Mouse (Mus musculus) lung, embryonic 16.5 days (tissue): ENCODE measurements at regions not wholly inside any gene's neighbourhood (a gene's known extent, or its start where the extent isn't known, plus 50 kb on each side); places are given as distances from the start of the nearest gene placed in this dataset.
"Not testable (repeated sequence)": the region's sequence is repeated elsewhere in the genome, so short reads cannot be mapped to it uniquely, and the experiment has no call there.

Experiments used
- ATAC-seq: fragments of 200-750 bp; cut with Nextera tagmentation; 2 replicates; pipeline ENCODE4 v1.8.0; 2017; ENCODE audit warnings: low read depth, mild to moderate bottlenecking, moderate library complexity
- H3K27ac ChIP-seq: fragments of 300-500 bp; sonication (generic); 2 replicates; pipeline ENCODE4 v1.5.1; 2014; ENCODE audit warnings: mild to moderate bottlenecking, control low read depth, low read length
- H3K27me3 ChIP-seq: fragments of 300-500 bp; sonication (generic); 2 replicates; pipeline ENCODE4 v1.6.1; 2014; ENCODE audit warnings: low read depth, low read length, mixed read lengths; ENCODE audit not compliant: control insufficient read depth, insufficient read depth
- H3K36me3 ChIP-seq: fragments of 300-500 bp; sonication (generic); 2 replicates; pipeline ENCODE4 v1.6.1; 2014; ENCODE audit warnings: low read length; ENCODE audit not compliant: control insufficient read depth, insufficient read depth
- H3K4me1 ChIP-seq: fragments of 300-500 bp; sonication (generic); replicated peaks from 2 replicates; pipeline ENCODE4 v1.6.1; 2014; ENCODE audit warnings: low read length, mixed read lengths; ENCODE audit not compliant: control insufficient read depth, insufficient read depth
- H3K4me2 ChIP-seq: fragments of 300-500 bp; sonication (generic); 2 replicates; pipeline ENCODE4 v1.6.1; 2014; ENCODE audit warnings: low read depth, low read length, control low read depth
- H3K4me3 ChIP-seq: fragments of 300-500 bp; sonication (generic); 2 replicates; pipeline ENCODE4 v1.5.1; 2014; ENCODE audit warnings: mild to moderate bottlenecking, low read length, control low read depth
- H3K9ac ChIP-seq: fragments of 300-500 bp; sonication (generic); 2 replicates; pipeline ENCODE4 v1.6.1; 2014; ENCODE audit warnings: low read length, control low read depth
- H3K9me3 ChIP-seq: fragments of 300-500 bp; sonication (generic); 2 replicates; pipeline ENCODE4 v1.6.1; 2016; ENCODE audit warnings: low read length; ENCODE audit not compliant: control insufficient read depth
- WGBS: fragments of 180-500 bp; shearing (Covaris S2); extraction: QIAGEN DNeasy Blood & Tissue Kit; methylation state at CpG from one replicate; pipeline ENCODE4 v1.1.7; 2014; 5-methylcytosine and 5-hydroxymethylcytosine counted together

- no peak overlapping the region for H3K27ac ChIP-seq
- no peak overlapping the region for H3K9ac ChIP-seq
- no peaks in the 10 kb centered on the region for H3K27me3 ChIP-seq
- H3K36me3 ChIP-seq: no peaks in the 10 kb centered on the region
- no peak overlapping the region for H3K4me3 ChIP-seq
- no peak for ATAC-seq
- no peaks in the 10 kb centered on the region for H3K9me3 ChIP-seq
- no peaks in the 10 kb centered on the region for H3K4me1 ChIP-seq
- H3K4me2 ChIP-seq: no peak overlapping the region
Measured at GRCm38 (mm10) chr13:5412052-5412451, 449.2 kb upstream of the Klf6 start.

GRCm38 (mm10) chr13:5413009-5413408 is 448.3 kb upstream of the Klf6 start:
- H3K9me3 ChIP-seq, H3K4me1 ChIP-seq, H3K4me2 ChIP-seq, H3K9ac ChIP-seq, H3K27ac ChIP-seq, H3K27me3 ChIP-seq, H3K4me3 ChIP-seq, H3K36me3 ChIP-seq: not testable (repeated sequence)
- ATAC-seq: peak; percentile 82

GRCm38 (mm10) chr13:5424110-5424509 is 437.2 kb upstream of the Klf6 start:
- 37% methylated on average over 1 of the region's 1 CpGs for WGBS
- H3K4me3 ChIP-seq: no peak overlapping the region
- ATAC-seq: peak; percentile 52; the same call in 1 of the 2 replicates
- no peak overlapping the region for H3K4me2 ChIP-seq
- no peak overlapping the region for H3K27ac ChIP-seq
- no peaks in the 10 kb centered on the region for H3K9me3 ChIP-seq
- no peaks in the 10 kb centered on the region for H3K27me3 ChIP-seq
- H3K4me1 ChIP-seq: no peaks in the 10 kb centered on the region
- no peak overlapping the region for H3K9ac ChIP-seq
- no peaks in the 10 kb centered on the region for H3K36me3 ChIP-seq

GRCm38 (mm10) chr13:5425491-5426232 is 435.6 kb upstream of the Klf6 start:
- ATAC-seq: no peak
- Histone ChIP-seq H3K27ac (no peak overlapping the region), H3K4me3 (no peak overlapping the region), H3K9ac (no peak overlapping the region), H3K27me3 (no peaks in the 10 kb centered on the region), H3K4me2 (no peak overlapping the region), H3K4me1 (no peaks in the 10 kb centered on the region), H3K9me3 (no peaks in the 10 kb centered on the region), H3K36me3 (no peaks in the 10 kb centered on the region)
- 71% methylated on average over 9 of the region's 9 CpGs for WGBS

GRCm38 (mm10) chr13:5433652-5434051 is 427.6 kb upstream of the Klf6 start:
- Histone ChIP-seq H3K27ac (no peak overlapping the region), H3K4me3 (no peak overlapping the region), H3K36me3 (no peaks in the 10 kb centered on the region), H3K9ac (no peak overlapping the region), H3K4me1 (no peaks in the 10 kb centered on the region), H3K27me3 (no peaks in the 10 kb centered on the region), H3K9me3 (no peaks in the 10 kb centered on the region), H3K4me2 (no peak overlapping the region)
- 36% methylated on average over 1 of the region's 1 CpGs for WGBS
- no peak for ATAC-seq

- Histone ChIP-seq H3K4me2 (no peak overlapping the region), H3K9me3 (no peaks in the 10 kb centered on the region), H3K27ac (no peak overlapping the region), H3K9ac (no peak overlapping the region), H3K36me3 (no peaks in the 10 kb centered on the region), H3K27me3 (no peaks in the 10 kb centered on the region), H3K4me3 (no peak overlapping the region), H3K4me1 (no peaks in the 10 kb centered on the region)
- no peak for ATAC-seq
Measured at GRCm38 (mm10) chr13:5435131-5435530, 426.2 kb upstream of the Klf6 start.

- WGBS: 59% methylated on average over 2 of the region's 2 CpGs
- no peaks in the 10 kb centered on the region for H3K9me3 ChIP-seq
- H3K27ac ChIP-seq: no peak overlapping the region
- no peaks in the 10 kb centered on the region for H3K4me1 ChIP-seq
- no peak for ATAC-seq
- H3K27me3 ChIP-seq: no peaks in the 10 kb centered on the region
- no peak overlapping the region for H3K4me2 ChIP-seq
- no peak overlapping the region for H3K9ac ChIP-seq
- H3K36me3 ChIP-seq: no peaks in the 10 kb centered on the region
- no peak overlapping the region for H3K4me3 ChIP-seq
Measured at GRCm38 (mm10) chr13:5436191-5436590, 425.1 kb upstream of the Klf6 start.

GRCm38 (mm10) chr13:5440454-5440853 is 420.8 kb upstream of the Klf6 start:
- Histone ChIP-seq H3K27ac (no peak overlapping the region), H3K9me3 (no peaks in the 10 kb centered on the region), H3K4me2 (no peak overlapping the region), H3K4me1 (no peaks in the 10 kb centered on the region), H3K4me3 (no peak overlapping the region), H3K36me3 (no peaks in the 10 kb centered on the region), H3K27me3 (no peaks in the 10 kb centered on the region), H3K9ac (no peak overlapping the region)
- WGBS: 68% methylated on average over 4 of the region's 4 CpGs
- ATAC-seq: no peak

- Histone ChIP-seq H3K9me3 (no peaks in the 10 kb centered on the region), H3K27ac (peak overlapping the region; percentile 54), H3K36me3 (no peaks in the 10 kb centered on the region), H3K4me3 (no peak overlapping the region), H3K4me2 (no peak overlapping the region), H3K9ac (no peak overlapping the region), H3K27me3 (no peaks in the 10 kb centered on the region), H3K4me1 (no peaks in the 10 kb centered on the region)
- WGBS: 72% methylated on average over 5 of the region's 5 CpGs
- peak; percentile 64 for ATAC-seq
Measured at GRCm38 (mm10) chr13:5444759-5445478, 416.4 kb upstream of the Klf6 start.
